Mouse (Mus musculus) intestine, embryonic 16.5 days (tissue): ENCODE results near the gene Slc12a5. TPM values are rescaled to one million over a fixed set of nuclear protein-coding genes. Genes with fewer than 3 reads are reported as not detected.

Source experiments
- polyA plus RNA-seq: library from polyadenylated mRNA; unstranded; fragments of >200 nt; fragmentation: Nextera tagmentation; extraction: Ambion mirVana; gene quantifications from 2 replicates; pipeline ENCODE4 v1.2.1, GENCODE M21; 2015

Gene Slc12a5
- polyA plus RNA-seq, 1 experiment from 2014 or later = 0.23 TPM

Other genes starting within 250 kb of the Slc12a5 start
- not detected in 2 replicates for gene Spint5, start 245.5 kb upstream of the Slc12a5 start, polyA plus RNA-seq
- gene Wfdc3, start 214.9 kb upstream of the Slc12a5 start, polyA plus RNA-seq = 1.3 and 1.8 TPM in 2 replicates
- 55.9 and 56.9 TPM in 2 replicates for gene Dnttip1, start 214.8 kb upstream of the Slc12a5 start, polyA plus RNA-seq
- gene Ube2c, start 190.9 kb upstream of the Slc12a5 start, polyA plus RNA-seq = 360 and 426 TPM in 2 replicates
- 3.2 and 3.9 TPM in 2 replicates for gene Tnnc2, start 180.8 kb upstream of the Slc12a5 start, polyA plus RNA-seq
- 18.3 and 19.6 TPM in 2 replicates for gene Snx21, start 175.0 kb upstream of the Slc12a5 start, polyA plus RNA-seq
- 37.5 and 39.5 TPM in 2 replicates for gene Acot8, start 155.9 kb upstream of the Slc12a5 start, polyA plus RNA-seq
- 9.3 and 10.3 TPM in 2 replicates for gene Zswim3, start 155.7 kb upstream of the Slc12a5 start, polyA plus RNA-seq
- gene Zswim1, start 138.1 kb upstream of the Slc12a5 start, polyA plus RNA-seq = 11.7 and 13.4 TPM in 2 replicates
- not detected in 2 replicates for gene Spata25, start 132.3 kb upstream of the Slc12a5 start, polyA plus RNA-seq
- 418 and 551 TPM in 2 replicates for gene Ctsa, start 127.9 kb upstream of the Slc12a5 start, polyA plus RNA-seq
- gene Neurl2, start 127.3 kb upstream of the Slc12a5 start, polyA plus RNA-seq = 6.1 and 7.5 TPM in 2 replicates
- gene Pltp, start 103.1 kb upstream of the Slc12a5 start, polyA plus RNA-seq = 31.4 and 31.5 TPM in 2 replicates
- 57.9 and 64.0 TPM in 2 replicates for gene Pcif1, start 81.5 kb upstream of the Slc12a5 start, polyA plus RNA-seq
- gene Zfp335, start 49.0 kb upstream of the Slc12a5 start, polyA plus RNA-seq = 9.6 and 10.5 TPM in 2 replicates
- gene Mmp9, start 20.0 kb upstream of the Slc12a5 start, polyA plus RNA-seq = 7.6 and 9.3 TPM in 2 replicates
- gene Ncoa5, start 74.1 kb downstream of the Slc12a5 start, polyA plus RNA-seq = 41.4 and 42.4 TPM in 2 replicates
- gene Cd40, start 94.8 kb downstream of the Slc12a5 start, polyA plus RNA-seq = 7.6 and 9.7 TPM in 2 replicates
- not detected in 2 replicates for gene 1700025C18Rik, start 129.9 kb downstream of the Slc12a5 start, polyA plus RNA-seq